Mouse (Mus musculus) T-helper 17 cell (primary cell): ENCODE results near the gene Pabpn1l.

Experiments used
- in situ Hi-C, 2 experiments: fragments of 300-600 bp; cut with MboI, MseI; formaldehyde crosslinking; loops; 1 replicate in 1 of 2; 2 replicates in 1 of 2; pipeline ENCODE4 v1.15.1; 2025; ENCODE audit warnings: high pct_unique_total_duplicates in 2 of 2

Gene Pabpn1l

DNA sequence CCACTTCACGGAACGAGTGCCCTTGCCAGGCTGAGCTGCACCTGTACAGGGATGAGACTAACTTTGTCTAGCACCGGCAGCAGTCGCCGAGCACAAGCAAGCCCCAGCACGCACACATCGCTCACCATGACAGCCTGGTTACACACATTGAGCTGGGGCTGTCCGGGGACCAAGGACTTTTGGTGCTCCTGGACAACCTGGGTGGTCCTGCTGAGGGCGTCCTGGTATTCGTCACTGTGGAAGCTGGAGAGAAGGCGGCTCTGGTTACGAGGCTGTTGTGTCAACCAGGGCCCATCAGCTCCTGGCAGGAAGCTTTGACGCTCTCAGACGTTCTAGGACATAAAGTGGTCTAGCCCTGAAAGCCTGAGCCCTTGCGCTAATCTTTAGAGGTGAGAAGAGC, 41.6 kb downstream of the Pabpn1l start:
- in situ Hi-C loops: loop anchor here in 1 of 2 experiments (10.0 kb wide), 1 partner anchor 1394 kb away; no protein-coding TSS in a partner anchor

- in situ Hi-C loops: no loop called here
Measured at GRCm38 (mm10) chr8:122579196-122579595, 43.3 kb downstream of the Pabpn1l start.

DNA sequence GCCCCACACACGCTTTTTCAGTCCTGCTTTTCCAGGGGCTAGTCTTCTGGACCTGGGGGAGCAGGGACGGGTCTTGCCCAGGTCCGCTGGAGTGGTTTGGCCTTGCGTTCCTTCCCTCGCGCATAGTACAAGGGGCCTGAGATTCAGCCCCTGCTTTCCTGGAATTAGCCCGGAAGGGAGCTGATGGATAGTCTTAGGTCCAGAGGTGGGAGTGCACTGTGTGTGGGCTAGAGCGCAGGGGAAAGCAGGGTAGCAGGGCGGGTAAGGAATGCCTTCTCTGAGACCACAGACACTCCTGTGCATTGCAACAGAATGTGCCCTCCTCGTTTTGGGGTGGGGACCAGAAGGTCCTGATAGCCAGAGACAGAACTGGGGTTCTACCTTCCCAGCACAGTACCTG, 45.4 kb downstream of the Pabpn1l start:
- in situ Hi-C loops: no loop called here

DNA sequence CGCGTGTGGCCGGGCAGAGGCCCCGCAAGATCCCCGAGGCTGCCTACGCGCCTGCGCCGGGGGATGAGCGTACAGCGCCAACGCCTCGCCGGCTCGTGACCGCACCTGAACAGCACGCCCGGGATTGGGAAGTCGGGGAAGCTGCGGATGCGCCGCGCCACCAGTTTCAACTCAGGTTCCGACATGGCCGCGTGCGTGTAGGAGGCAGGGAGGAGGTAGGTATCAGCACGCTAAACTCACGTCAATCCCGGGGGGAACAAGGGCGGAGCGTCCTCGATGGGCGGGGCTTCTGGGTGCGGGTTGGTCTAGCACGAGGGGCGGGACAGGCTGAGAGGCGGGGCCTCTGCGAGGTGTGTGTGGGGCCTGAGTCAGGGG, 45.9 kb downstream of the Pabpn1l start, which contains the start of gene Aprt:
Gene Aprt, minus strand, starts transcription at position 262 of the 375 bp plus-strand sequence.
- in situ Hi-C loops: no loop called here

DNA sequence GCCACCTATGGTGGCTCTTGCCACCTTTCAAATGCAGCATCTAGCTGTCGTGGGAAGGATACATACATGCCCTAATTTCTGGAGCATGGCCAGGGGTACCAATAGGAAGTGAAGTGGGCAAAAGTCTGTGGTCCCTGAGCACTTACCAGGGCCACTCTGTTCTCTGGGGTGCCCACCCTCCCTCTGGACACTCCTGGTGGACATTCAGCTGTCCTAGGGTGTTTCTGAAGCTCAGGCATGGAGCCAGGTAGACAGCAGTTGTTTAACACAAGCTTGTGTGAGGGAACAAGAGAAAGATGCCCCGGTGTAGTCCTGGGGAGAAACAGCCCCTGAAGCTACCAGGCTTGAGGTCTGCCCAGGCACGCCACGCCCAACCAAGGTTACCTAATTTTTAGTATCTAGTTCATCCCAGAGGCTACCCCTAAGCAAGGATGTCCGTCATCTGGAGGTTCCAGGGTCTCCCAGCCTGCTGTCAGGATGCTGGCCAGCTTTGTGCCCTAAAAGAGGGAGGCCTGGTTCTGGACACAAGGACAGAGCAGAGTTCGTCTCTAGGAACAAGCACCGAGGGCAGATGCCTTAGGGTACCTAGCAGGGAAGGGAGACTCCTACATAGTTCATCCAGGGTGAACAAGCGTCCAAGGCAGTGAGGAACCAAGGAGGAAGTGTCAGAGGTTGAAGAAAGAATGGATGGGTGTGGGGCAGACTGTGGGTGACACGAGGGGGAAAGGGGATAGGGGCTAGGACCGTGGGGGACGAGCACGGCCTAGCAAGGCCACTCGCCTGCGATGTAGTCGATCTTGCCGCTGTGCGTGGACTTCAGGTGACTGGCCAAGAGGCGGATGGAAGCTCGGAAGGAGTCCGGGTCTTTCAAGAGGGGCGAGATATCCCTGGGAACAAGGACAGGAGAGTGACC, 46.5 kb downstream of the Pabpn1l start:
- in situ Hi-C loops: no loop called here

DNA sequence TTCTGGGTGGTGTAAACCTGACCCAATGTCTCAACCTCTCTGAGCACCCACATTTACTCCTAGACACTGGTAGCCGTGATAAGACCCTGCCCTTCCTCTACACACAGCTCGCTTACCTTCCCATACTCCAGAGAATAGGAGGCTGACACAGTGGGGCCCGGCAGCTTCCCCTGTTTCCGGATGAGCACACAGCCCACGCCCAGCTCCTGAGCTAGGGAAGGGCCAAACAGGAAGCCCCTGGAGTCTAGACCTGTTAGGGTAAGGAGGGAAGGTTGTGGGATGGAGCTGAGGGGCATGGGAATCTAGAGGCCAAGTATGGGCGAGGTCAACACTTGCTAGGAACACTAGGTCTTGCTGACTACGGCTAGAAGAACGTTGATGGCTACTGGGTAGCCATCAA, 47.3 kb downstream of the Pabpn1l start:
- in situ Hi-C loops: no loop called here

- in situ Hi-C loops: loop anchor here (25.0 kb wide), 4 partner anchors 987 to 1987 kb away; partner anchors contain the start of genes Fbxo31 (in 1 of the 2), Gins2 (in 1 of the 2) and Map1lc3b (in 1 of the 2)
Measured at GRCm38 (mm10) chr8:122574667-122575251, 47.8 kb downstream of the Pabpn1l start.

DNA sequence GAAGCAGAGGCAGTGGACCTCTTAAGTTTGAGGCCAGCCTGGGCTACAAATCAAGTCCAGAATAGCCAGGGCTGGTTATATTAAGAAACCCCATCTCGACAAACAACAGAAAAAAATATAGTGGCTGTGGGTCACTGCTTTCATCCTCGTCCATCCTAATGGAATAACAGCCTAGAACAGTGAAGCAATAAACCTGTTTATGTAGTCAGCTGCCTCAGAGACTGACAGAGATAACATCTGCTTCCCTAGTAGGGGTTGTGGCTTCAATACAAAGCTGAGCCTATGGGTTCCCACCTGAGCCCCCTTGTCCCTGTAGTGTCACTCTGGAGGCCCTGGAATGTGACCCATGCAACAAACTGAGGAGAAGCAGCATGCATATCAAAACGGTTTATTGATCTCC, 48.3 kb downstream of the Pabpn1l start:
- in situ Hi-C loops: loop anchor here (25.0 kb wide), 4 partner anchors 987 to 1987 kb away; partner anchors contain the start of genes Fbxo31 (in 1 of the 2), Gins2 (in 1 of the 2) and Map1lc3b (in 1 of the 2)

DNA sequence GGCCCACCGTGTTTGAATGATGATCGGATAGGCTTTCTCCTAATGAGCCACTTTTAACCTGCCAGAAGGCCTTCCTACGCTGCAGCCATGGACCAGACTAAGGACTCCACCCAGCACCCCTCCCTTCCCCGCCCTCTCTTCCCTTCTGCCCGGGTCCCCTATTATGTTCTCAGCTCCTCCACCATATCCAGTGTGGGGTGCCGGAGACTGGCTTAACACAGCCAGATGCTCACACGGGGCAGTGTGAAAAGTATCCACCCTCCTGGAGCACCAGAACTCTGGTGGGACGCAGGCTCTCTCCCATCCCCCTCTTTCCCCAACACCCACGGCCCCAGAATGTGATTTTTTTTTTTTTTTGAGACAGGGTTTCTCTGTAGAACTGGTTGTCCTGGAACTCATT, 49.0 kb downstream of the Pabpn1l start:
- in situ Hi-C loops: loop anchor here (25.0 kb wide), 4 partner anchors 986 to 1986 kb away; partner anchors contain the start of genes Fbxo31 (in 1 of the 2), Gins2 (in 1 of the 2) and Map1lc3b (in 1 of the 2)

GRCm38 (mm10) chr8:122573176-122573575, 49.4 kb downstream of the Pabpn1l start:
- in situ Hi-C loops: loop anchor here (25.0 kb wide), 4 partner anchors 986 to 1986 kb away; partner anchors contain the start of genes Fbxo31 (in 1 of the 2), Gins2 (in 1 of the 2) and Map1lc3b (in 1 of the 2)

DNA sequence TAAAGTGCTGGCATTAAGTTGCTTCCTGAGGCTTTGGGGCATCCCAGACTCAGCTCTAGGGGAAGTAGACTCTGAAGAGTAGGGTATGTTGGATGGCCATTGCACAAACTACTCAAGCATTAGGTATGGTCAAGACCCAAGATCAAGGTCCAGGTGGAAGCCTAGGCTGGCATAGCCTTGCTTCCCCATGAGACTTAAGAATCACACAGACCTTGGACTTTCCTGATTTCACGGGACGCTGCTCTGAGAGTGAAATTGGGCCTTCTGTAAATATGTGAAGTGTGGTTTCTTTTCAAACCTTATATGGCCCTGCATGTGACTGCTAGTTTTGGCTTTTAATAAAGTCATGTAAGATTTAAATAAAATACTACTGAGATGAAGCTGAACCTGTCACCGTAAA, 49.8 kb downstream of the Pabpn1l start:
- in situ Hi-C loops: loop anchor here (25.0 kb wide), 4 partner anchors 985 to 1985 kb away; partner anchors contain the start of genes Fbxo31 (in 1 of the 2), Gins2 (in 1 of the 2) and Map1lc3b (in 1 of the 2)

- in situ Hi-C loops: loop anchor here (25.0 kb wide), 4 partner anchors 985 to 1985 kb away; partner anchors contain the start of genes Fbxo31 (in 1 of the 2), Gins2 (in 1 of the 2) and Map1lc3b (in 1 of the 2)
Measured at GRCm38 (mm10) chr8:122571750-122572267, 50.7 kb downstream of the Pabpn1l start.

DNA sequence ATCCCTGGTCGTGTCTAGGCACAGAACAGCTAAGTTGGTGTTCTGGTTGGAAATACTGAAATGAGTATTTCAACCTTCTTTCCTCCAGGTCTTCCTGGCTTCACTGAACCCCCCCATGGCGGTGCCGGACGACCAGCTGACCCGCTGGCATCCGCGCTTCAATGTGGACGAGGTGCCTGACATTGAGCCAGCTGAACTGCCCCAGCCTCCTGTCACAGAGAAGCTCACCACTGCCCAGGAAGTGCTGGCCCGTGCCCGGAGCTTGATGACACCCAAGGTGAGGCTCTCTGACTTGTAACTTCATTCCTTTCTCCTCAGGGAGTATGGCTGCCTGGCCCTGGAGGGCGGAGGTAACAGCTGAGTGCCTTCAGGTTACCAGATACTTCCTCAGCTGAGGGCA, 51.4 kb downstream of the Pabpn1l start:
- in situ Hi-C loops: loop anchor here (25.0 kb wide), 4 partner anchors 984 to 1984 kb away; partner anchors contain the start of genes Fbxo31 (in 1 of the 2), Gins2 (in 1 of the 2) and Map1lc3b (in 1 of the 2)

DNA sequence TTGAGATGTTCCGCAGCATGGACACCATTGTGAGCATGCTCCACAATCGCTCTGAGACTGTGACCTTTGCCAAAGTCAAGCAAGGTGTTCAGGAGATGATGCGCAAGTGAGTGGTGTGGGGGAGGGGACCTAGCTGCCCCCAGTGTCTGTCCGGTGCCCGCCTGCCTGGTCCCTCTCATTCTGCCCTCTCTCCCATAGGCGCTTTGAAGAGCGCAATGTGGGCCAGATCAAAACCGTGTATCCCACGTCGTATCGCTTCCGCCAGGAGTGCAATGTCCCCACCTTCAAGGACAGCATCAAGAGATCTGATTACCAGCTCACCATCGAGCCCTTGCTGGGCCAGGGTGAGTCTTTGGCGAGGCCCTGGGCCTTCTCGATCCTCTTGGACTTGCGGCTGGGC, 52.5 kb downstream of the Pabpn1l start:
- in situ Hi-C loops: loop anchor here (5.0 to 25.0 kb wide), 6 partner anchors 68 to 1983 kb away; partner anchors contain the start of genes Cyba (in 1 of the 2), Fbxo31 (in 1 of the 2), Gins2 (in 1 of the 2) and Map1lc3b (in 1 of the 2)
